Mouse (Mus musculus) retina, postnatal 7 days (tissue): ENCODE results near the gene Klf13.

ENCODE experiments used
- DNase-seq: peaks from one replicate; pipeline ENCODE4 v3.0.0-alpha.2; 2012; ENCODE audit warnings: low read depth, low spot score

Klf13 gene

GRCm38 (mm10) chr7:63938914-63939396 is at the start of gene Klf13:
Gene Klf13 (minus strand): TSS chr7:63938915.
- peak; percentile 96 for DNase-seq

DNA sequence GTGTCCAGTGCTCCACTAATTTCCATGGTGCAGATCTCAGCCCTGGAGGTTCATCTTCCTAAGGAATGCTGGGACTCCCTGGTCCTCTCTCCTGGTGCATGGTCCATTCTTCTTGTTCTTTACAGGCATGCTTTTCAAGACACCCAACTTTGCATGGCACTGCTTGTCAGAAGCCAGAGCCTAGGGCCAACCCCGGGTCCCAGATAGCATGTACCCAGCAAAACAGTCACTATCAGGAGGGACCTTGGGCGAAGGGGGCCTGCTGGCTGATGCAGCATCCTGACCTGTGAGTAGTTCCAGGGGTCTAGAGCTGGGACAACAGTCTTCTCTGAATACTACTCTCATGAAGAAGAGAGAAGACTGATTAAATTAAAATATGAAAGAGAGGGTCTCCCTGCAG is 49.7 kb upstream of the Klf13 start:
- no peak for DNase-seq

DNA sequence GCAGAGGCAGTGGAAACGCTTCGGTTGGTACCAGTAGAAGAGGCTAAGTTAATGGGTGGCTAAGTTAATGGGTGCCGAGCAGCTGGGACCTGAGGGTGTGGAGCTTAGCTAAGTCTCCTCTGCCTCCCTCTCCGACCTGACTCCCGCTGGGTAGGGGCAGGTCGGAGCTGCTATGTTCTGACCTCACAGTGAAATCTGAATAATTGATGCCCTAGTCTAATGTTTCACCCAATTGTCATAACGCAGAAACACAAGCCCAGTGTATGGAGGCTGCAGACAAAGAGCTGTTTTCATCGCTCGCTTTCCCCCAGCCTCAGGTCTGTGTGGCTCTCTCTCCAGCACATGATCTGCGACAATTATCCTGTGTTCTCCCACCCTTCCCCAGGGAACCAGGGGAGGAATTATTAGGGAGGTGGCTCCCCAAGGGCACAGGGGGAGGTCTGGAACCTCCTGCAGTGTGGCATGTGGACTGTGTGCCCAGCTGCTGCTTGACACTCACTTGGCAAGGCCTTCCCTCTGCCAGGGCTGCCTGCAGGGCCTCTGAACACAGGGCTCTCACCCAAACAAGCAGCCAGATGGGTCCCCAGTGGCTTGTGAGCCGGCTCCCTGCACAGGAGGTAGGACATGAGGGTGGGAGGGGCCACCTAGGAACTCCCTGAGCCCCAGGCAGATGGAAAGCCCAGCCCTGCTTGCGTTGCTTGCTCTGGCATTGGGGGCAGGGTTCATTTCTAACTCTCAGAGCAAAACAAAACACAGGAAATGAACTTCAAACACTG is 47.9 kb upstream of the Klf13 start:
- peak; percentile 33 for DNase-seq

DNA sequence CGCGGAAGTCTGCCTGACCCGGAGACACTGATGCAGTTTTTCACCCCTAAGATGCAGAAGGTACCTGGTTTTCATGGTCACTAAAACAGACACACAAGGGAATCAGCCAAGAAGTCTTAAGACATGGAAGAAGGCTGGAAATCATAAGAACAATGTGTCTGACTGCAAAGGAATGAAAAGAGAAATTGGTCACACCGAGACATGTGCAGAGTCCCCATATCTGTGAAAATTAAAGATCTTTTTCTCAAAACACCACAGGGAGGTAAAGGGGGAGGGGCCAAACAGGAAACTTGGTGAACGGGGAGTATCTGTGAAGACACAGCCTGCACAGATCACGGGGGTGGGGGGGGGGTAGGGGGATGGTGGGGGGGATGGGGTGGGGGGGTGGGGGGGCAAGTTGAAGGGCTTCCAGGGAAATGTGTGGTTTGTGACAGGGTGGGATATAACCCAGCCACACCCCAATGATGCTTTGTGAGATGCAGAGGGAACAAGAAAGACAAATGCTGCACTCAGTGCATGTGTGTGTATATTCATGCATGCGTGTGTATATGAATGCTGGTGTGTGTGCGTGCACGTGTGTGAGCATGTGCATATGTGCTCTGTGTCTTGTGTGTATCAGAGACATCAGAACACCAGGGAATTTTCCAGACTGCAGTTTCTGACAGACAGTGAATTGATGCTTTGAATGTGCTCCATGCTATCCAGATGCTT is 47.1 kb upstream of the Klf13 start:
- DNase-seq = no peak

DNA sequence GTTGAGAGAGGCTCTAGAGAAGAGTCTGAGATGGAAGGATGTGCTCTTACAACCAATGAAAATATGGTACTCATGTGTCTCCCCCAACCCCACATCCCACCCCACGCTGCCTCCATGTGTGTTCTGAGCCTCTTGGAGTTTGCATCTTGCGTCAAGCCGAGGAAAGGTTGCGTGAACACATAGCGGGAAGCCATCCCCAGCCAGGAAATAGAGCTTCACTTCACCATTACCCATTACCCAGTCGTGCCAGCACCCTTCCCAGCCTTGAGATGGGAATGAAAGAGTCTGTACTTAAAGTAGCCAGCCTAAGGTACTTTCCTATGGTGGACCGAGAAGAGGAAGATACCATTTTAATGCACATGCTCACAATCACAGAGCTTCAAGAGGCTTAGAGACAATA is 46.6 kb upstream of the Klf13 start:
- DNase-seq = no peak

- no peak for DNase-seq
These were observed 45.6 kb upstream of the Klf13 start for GRCm38 (mm10) chr7:63984329-63984728.

- DNase-seq = no peak
These were observed 38.9 kb upstream of the Klf13 start for GRCm38 (mm10) chr7:63977631-63978030.

GRCm38 (mm10) chr7:63970986-63971385 is 32.3 kb upstream of the Klf13 start:
- no peak for DNase-seq

- DNase-seq = no peak
These were observed 31.2 kb upstream of the Klf13 start for GRCm38 (mm10) chr7:63969941-63970340.

- no peak for DNase-seq
These were observed 27.1 kb upstream of the Klf13 start for GRCm38 (mm10) chr7:63965635-63966418.

- no peak for DNase-seq
These were observed 26.4 kb upstream of the Klf13 start for GRCm38 (mm10) chr7:63965135-63965534.

DNA sequence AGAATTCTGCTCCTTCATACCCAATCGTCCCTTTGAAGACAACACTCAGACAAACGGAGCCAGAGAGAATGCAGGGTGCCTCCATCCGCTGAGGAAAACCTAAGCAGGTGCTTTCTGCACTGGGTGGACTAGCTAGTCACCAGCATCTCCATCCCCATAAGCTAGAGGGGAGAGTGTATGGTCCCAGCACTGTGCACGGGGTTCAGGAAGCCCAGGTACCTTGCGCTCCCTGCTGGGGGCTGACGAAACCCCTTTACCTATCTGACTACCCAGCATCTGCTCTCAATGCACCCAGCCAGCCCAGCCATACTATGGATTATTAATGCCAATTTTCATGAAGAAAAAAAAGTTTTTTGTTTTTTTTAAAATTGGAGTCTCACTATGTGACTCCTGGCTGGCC is 25.4 kb upstream of the Klf13 start:
- no peak for DNase-seq

DNA sequence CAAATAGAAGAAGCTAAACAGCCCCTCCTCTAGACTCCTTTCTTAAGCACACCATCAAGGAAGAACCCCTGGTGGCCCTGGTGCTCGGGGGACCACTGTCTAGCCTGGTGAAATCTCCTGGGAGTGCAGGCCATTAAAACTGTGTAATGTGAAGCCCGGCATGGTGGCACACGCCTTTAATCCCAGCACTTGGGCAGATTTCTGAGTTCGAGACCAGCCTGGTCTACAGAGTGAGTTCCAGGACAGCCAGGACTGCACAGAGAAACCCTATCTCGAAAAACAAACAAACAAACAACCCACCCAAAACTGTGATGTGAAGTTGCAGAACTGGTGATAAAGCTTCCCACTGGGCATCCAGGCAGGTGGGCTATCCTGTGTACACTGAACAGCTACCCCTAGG is 24.9 kb upstream of the Klf13 start:
- no peak for DNase-seq

- no peak for DNase-seq
These were observed 19.3 kb upstream of the Klf13 start for GRCm38 (mm10) chr7:63957872-63958640.

GRCm38 (mm10) chr7:63956981-63957713 is 18.4 kb upstream of the Klf13 start:
- no peak for DNase-seq

GRCm38 (mm10) chr7:63956138-63956823 is 17.6 kb upstream of the Klf13 start:
- DNase-seq = no peak

DNA sequence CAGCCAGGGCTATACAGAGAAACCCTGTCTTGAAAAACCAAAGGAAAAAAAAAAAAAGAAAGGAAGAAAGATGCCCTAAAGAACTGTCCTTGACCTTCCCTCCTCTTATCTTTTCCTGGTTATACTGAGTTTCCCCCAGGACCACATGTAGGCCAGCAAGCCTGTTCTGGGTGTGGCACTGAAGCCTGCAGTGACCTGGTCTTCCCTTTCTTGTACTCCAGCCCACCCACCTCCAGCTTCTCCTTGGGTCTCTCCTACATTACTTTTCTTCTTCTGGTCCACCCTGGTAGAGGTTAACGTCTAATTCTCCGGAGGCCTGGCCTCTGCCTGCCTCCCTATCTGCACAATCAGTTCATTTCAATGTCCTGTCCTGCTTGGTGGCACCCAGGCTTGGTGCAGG is 16.7 kb upstream of the Klf13 start:
- no peak for DNase-seq

GRCm38 (mm10) chr7:63952077-63952898 is 13.6 kb upstream of the Klf13 start:
- no peak for DNase-seq

GRCm38 (mm10) chr7:63950931-63951607 is 12.4 kb upstream of the Klf13 start:
- no peak for DNase-seq
